Mouse (Mus musculus) megakaryocyte, embryonic 14.5 days (primary cell): ENCODE results near the gene Kat8.

ENCODE experiments used
- FLI1 ChIP-seq: IDR thresholded peaks from 2 replicates; pipeline ENCODE4 v1.6.1; 2012; ENCODE audit warnings: low read length, inconsistent platforms, mixed read lengths
- GATA1 ChIP-seq: IDR thresholded peaks from 3 replicates; pipeline ENCODE4 v1.6.1; 2012; ENCODE audit warnings: mixed read lengths, low read length, inconsistent platforms, borderline replicate concordance

DNA sequence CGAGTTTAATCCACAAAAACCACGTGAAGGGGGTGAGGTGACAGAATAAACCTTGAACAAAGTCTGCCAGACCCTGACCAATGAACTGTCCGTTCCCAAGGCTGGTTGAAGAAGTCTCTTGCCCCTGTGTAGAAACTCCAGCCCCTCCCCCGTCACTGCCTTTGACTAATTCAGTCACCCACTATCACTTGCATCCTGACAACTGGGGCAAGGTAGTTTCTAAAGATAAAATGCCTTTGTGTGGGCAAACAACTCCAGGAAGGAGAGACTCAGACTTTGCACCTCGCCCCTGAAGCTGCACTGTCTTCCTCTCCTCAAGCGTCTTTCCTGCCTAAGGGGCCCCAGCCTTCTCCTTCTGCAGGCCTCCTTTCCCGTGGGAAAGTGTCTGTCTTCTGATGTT, 12.3 kb upstream of the Kat8 start:
- no peak for TF ChIP-seq GATA1
- no peak for TF ChIP-seq FLI1
